Mouse (Mus musculus): Measurements from ENCODE around the gene Olfr813.
"Not testable (repeated sequence)": the region's sequence is repeated elsewhere in the genome, so short reads cannot be mapped to it uniquely, and the experiment has no call there.

Gene Olfr813

DNA sequence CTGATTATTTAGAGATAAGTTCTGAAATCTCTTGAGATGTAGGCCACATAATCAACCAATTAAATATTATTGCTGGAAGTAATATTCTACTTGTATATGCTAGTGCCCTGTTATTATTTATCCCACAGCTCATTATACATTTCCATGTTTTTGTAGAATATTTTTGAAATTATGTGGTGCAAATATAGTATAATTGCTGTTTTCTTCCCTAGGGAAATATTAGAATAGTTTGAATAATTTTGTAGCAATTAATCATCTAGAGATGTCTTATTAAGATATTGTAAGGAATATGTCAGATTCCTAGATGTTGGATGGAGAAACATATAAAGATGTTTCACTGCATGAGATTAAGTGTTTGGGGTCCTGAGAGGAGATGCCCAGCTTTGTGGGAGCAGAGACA, at the start of gene Olfr813:
Gene Olfr813 (plus strand): TSS at position 301 of the 400 bp plus-strand sequence.
- TF ChIP-seq GATA4 (IDR thresholded peaks at IDR 0.05; ENCODE audit: insufficient replicate concordance, low read length) = no peak

DNA sequence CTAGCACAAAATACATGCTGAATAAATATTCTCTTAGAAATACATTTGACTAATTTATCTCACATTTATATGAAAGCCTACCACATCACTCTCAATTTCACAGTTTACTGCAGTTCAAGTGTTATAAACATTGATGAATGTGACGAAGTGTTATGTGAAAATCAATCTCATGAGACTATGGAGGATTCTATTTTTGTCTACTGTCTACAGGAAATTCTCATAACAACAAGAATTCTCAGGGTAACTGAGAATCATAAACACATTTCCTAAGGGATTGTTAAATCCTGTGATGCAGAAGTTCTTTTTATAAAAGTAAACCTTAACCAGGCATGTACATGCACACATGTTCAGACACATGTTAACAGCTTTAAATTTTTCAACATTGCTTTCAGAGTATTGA, 9.2 kb upstream of the Olfr813 start, which contains the start of gene Olfr812:
Gene Olfr812 (minus strand): TSS at position 101 of the 400 bp plus-strand sequence.
- TF ChIP-seq GATA4 (IDR thresholded peaks at IDR 0.05; ENCODE audit: insufficient replicate concordance, low read length) = no peak

GRCm38 (mm10) chr10:129847343-129847742, 7.8 kb upstream of the Olfr813 start:
- no peak for TF ChIP-seq GATA4 (IDR thresholded peaks at IDR 0.05; ENCODE audit: insufficient replicate concordance, low read length)

GRCm38 (mm10) chr10:129879751-129880150, 24.6 kb downstream of the Olfr813 start, which contains the start of gene Olfr814:
Gene Olfr814, minus strand, starts transcription at chr10:129879851.
- not testable (repeated sequence) for TF ChIP-seq GATA4 (IDR thresholded peaks at IDR 0.05; ENCODE audit: insufficient replicate concordance, low read length)

DNA sequence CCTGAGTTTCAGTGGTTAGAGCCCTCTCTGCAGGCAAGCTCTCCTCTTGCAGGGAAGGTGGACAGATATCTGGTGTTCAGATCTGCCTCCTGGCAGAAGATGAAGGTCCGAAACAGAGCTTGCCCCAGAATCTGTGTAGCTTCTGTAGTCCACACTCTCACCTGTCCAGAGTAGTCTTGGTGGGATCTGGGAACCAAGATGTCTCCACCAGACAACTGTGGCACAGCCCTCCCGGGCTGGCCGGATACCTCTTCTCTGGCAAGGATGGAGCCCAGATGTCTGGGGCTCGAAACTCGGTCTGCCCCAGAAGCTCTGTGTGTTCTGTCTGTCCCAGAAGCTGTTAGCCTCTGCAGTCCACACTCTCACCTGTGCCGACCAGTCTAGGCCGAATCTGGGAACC, 30.8 kb downstream of the Olfr813 start:
- TF ChIP-seq GATA4 (IDR thresholded peaks at IDR 0.05; ENCODE audit: insufficient replicate concordance, low read length) = no peak

- TF ChIP-seq GATA4 (IDR thresholded peaks at IDR 0.05; ENCODE audit: insufficient replicate concordance, low read length) = not testable (repeated sequence)
Observed at GRCm38 (mm10) chr10:129905767-129906166, 50.6 kb downstream of the Olfr813 start, which contains the start of gene Olfr815. Gene Olfr815, minus strand, starts transcription at chr10:129905867.

Data from liver, adult (tissue).